Mouse (Mus musculus): ENCODE measurements around the gene Pccb.

DNA sequence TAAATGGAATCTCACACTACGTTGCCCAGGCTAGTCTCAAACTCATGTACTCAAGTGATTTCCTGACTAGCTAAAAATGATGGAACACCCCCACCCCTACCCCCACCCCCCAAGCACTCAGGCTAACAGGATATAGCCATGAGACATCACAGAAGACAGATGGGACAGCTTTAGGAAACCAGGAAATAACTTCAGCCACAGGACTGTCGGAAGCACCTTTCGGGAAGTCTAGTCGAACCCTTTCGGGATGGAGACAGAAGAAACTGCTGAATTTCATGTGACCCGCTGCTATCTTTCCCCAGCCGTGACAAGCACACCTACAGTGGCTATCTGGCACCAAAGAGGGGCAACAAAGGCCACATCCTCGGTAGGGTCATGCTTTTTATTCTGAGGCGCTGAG lies 19.4 kb downstream of the Pccb start:
- TF ChIP-seq POLR2A (IDR thresholded peaks at IDR 0.05; ENCODE audit: low read depth, low read length): no peak
- no peak for TF ChIP-seq CTCF (IDR thresholded peaks at IDR 0.05; ENCODE audit: borderline replicate concordance, insufficient read depth, low read length)

Data from embryonic fibroblast, embryonic 13.5 days (primary cell).